Mouse (Mus musculus) heart, postnatal 25 days (tissue): ENCODE measurements around the gene Kyat3. TPM values are rescaled to one million over a fixed set of nuclear protein-coding genes. Genes with fewer than 3 reads are reported as not detected.
"Not testable (repeated sequence)": the region's sequence is repeated elsewhere in the genome, so short reads cannot be mapped to it uniquely, and the experiment has no call there.

Experiments
- DNase-seq: peaks from one replicate; pipeline ENCODE4 v3.0.0; 2022; ENCODE audit warnings: low spot score
- intact Hi-C: fragments of 180-260 bp; cut with DNase I; formaldehyde crosslinking; loops from one replicate; pipeline ENCODE4 v1.15.1; 2025
- total RNA-seq, 2 experiments: library from RNA; stranded (reverse); gene quantifications; 2 replicates each; pipeline ENCODE4 v1.2.3; 2021

Kyat3 gene
- 10 to 100 TPM; 19.4 to 19.8 TPM for total RNA-seq

- DNase-seq: peak; percentile 96
- intact Hi-C loops: loop anchor here (10.0 kb wide), 1 partner anchor 136 kb away; the partner anchor contains the start of gene Gbp3
These were observed at the start of gene Kyat3 for GRCm38 (mm10) chr3:142700442-142701322. Gene Kyat3, plus strand, starts transcription at chr3:142701051.

GRCm38 (mm10) chr3:142664723-142665122 is 36.1 kb upstream of the Kyat3 start:
- DNase-seq: no peak
- intact Hi-C loops: no loop called here

GRCm38 (mm10) chr3:142674607-142675006 is 26.2 kb upstream of the Kyat3 start:
- intact Hi-C loops: no loop called here

GRCm38 (mm10) chr3:142687939-142688338 is 12.9 kb upstream of the Kyat3 start:
- intact Hi-C loops: no loop called here
- DNase-seq: no peak

More at GRCm38 (mm10) chr3:142674607-142675006, 26.2 kb upstream of the Kyat3 start:
- no peak for DNase-seq

- DNase-seq: no peak
- intact Hi-C loops: no loop called here
These were observed 12.5 kb upstream of the Kyat3 start for GRCm38 (mm10) chr3:142688353-142688752.

- DNase-seq: no peak
- intact Hi-C loops: no loop called here
These were observed 4.3 kb upstream of the Kyat3 start for GRCm38 (mm10) chr3:142696517-142696916.

GRCm38 (mm10) chr3:142701407-142701989 is 647 bp downstream of the Kyat3 start:
- intact Hi-C loops: loop anchor here (10.0 kb wide), 1 partner anchor 137 kb away; the partner anchor contains the start of gene Gbp3
- DNase-seq: no peak

GRCm38 (mm10) chr3:142706581-142707444 is 6.0 kb downstream of the Kyat3 start:
- no peak for DNase-seq
- intact Hi-C loops: loop anchor here (5.0 to 10.0 kb wide), 2 partner anchors 142 to 215 kb away; partner anchors contain the start of genes Gbp3 and Gbp5

GRCm38 (mm10) chr3:142708181-142708848 is 7.5 kb downstream of the Kyat3 start:
- intact Hi-C loops: loop anchor here (1.0 to 10.0 kb wide), 3 partner anchors 68 to 216 kb away; partner anchors contain the start of genes Gbp3 and Gbp5
- DNase-seq: not testable (repeated sequence)

- DNase-seq: no peak
- intact Hi-C loops: loop anchor here (1.0 to 10.0 kb wide), 3 partner anchors 69 to 217 kb away; partner anchors contain the start of genes Gbp3 and Gbp5
These were observed 8.1 kb downstream of the Kyat3 start for GRCm38 (mm10) chr3:142708849-142709419.

GRCm38 (mm10) chr3:142710360-142711007 is 9.6 kb downstream of the Kyat3 start:
- intact Hi-C loops: no loop called here
- DNase-seq: no peak

GRCm38 (mm10) chr3:142711372-142711771 is 10.5 kb downstream of the Kyat3 start:
- DNase-seq: no peak
- intact Hi-C loops: no loop called here

- DNase-seq, intact Hi-C loops: not testable (repeated sequence)
These were observed 11.7 kb downstream of the Kyat3 start for GRCm38 (mm10) chr3:142712401-142713040.

- intact Hi-C loops: no loop called here
- DNase-seq: no peak
These were observed 24.6 kb downstream of the Kyat3 start for GRCm38 (mm10) chr3:142725481-142725880.

- DNase-seq: no peak
- intact Hi-C loops: no loop called here
These were observed 25.3 kb downstream of the Kyat3 start for GRCm38 (mm10) chr3:142725969-142726672.

GRCm38 (mm10) chr3:142734291-142734690 is 33.4 kb downstream of the Kyat3 start:
- intact Hi-C loops: no loop called here
- DNase-seq: no peak

GRCm38 (mm10) chr3:142740896-142741295 is 40.0 kb downstream of the Kyat3 start:
- intact Hi-C loops: no loop called here
- DNase-seq: no peak
